Mouse (Mus musculus) urinary bladder, postnatal 14 days (tissue): ENCODE results near the gene Rbm38.
A peak's percentile ranks its signal among the peaks of the same experiment; 100 is the strongest.

Experiments used
- DNase-seq: peaks from one replicate; pipeline ENCODE4 v3.0.0; 2021; ENCODE audit warnings: low spot score

Gene Rbm38

GRCm38 (mm10) chr2:173036611-173037010 is 16.3 kb downstream of the Rbm38 start:
- no peak for DNase-seq

- DNase-seq = no peak
Measured at GRCm38 (mm10) chr2:173037347-173037746, 17.0 kb downstream of the Rbm38 start.

GRCm38 (mm10) chr2:173037827-173038607 is 17.7 kb downstream of the Rbm38 start:
- no peak for DNase-seq

GRCm38 (mm10) chr2:173039041-173039440 is 18.7 kb downstream of the Rbm38 start:
- no peak for DNase-seq

GRCm38 (mm10) chr2:173040803-173041202 is 20.5 kb downstream of the Rbm38 start:
- DNase-seq = no peak

- no peak for DNase-seq
Measured at GRCm38 (mm10) chr2:173041242-173041641, 20.9 kb downstream of the Rbm38 start.

- DNase-seq = no peak
Measured at GRCm38 (mm10) chr2:173041893-173042292, 21.6 kb downstream of the Rbm38 start.

GRCm38 (mm10) chr2:173042504-173043162 is 22.3 kb downstream of the Rbm38 start:
- no peak for DNase-seq

GRCm38 (mm10) chr2:173044198-173044970 is 24.1 kb downstream of the Rbm38 start:
- DNase-seq = peak; percentile 42

- no peak for DNase-seq
Measured at GRCm38 (mm10) chr2:173046582-173047297, 26.4 kb downstream of the Rbm38 start.

- DNase-seq = no peak
Measured at GRCm38 (mm10) chr2:173047471-173047870, 27.2 kb downstream of the Rbm38 start.

GRCm38 (mm10) chr2:173048041-173048745 is 27.9 kb downstream of the Rbm38 start:
- no peak for DNase-seq

GRCm38 (mm10) chr2:173049231-173049630 is 28.9 kb downstream of the Rbm38 start:
- DNase-seq = no peak

- DNase-seq = no peak
Measured at GRCm38 (mm10) chr2:173049817-173050216, 29.5 kb downstream of the Rbm38 start.

- DNase-seq = no peak
Measured at GRCm38 (mm10) chr2:173050604-173051382, 30.5 kb downstream of the Rbm38 start.

- peak; percentile 46 for DNase-seq
Measured at GRCm38 (mm10) chr2:173052881-173053280, 32.6 kb downstream of the Rbm38 start.

GRCm38 (mm10) chr2:173053846-173054245 is 33.5 kb downstream of the Rbm38 start:
- no peak for DNase-seq

GRCm38 (mm10) chr2:173056303-173056881 is 36.1 kb downstream of the Rbm38 start:
- no peak for DNase-seq

- no peak for DNase-seq
Measured at GRCm38 (mm10) chr2:173056882-173057315, 36.6 kb downstream of the Rbm38 start.

GRCm38 (mm10) chr2:173057623-173058022 is 37.3 kb downstream of the Rbm38 start:
- DNase-seq = no peak
